Mouse (Mus musculus) embryonic fibroblast, embryonic 13.5 days (primary cell): Measurements from ENCODE around the gene Zmym2. TPM values are rescaled to one million over a fixed set of nuclear protein-coding genes. Genes with fewer than 3 reads are reported as not detected.
"Not testable (repeated sequence)": the region's sequence is repeated elsewhere in the genome, so short reads cannot be mapped to it uniquely, and the experiment has no call there.

ENCODE experiments used
- H3K27ac ChIP-seq: 2 replicates; pipeline ENCODE4 v1.5.1; 2012; ENCODE audit warnings: low read length, control low read depth, inconsistent platforms; ENCODE audit not compliant: insufficient read depth
- H3K4me1 ChIP-seq: 2 replicates; pipeline ENCODE4 v1.6.1; 2011; ENCODE audit warnings: low read length; ENCODE audit not compliant: control insufficient read depth, insufficient read depth
- H3K4me3 ChIP-seq: 2 replicates; pipeline ENCODE4 v1.5.1; 2011; ENCODE audit warnings: mild to moderate bottlenecking, control low read depth, low read length; ENCODE audit not compliant: insufficient read depth
- CTCF ChIP-seq: IDR thresholded peaks from 2 replicates; pipeline ENCODE4 v1.5.1; 2011; ENCODE audit warnings: mild to moderate bottlenecking, control low read depth, low read length, moderate library complexity, borderline replicate concordance; ENCODE audit not compliant: insufficient read depth
- POLR2A ChIP-seq: IDR thresholded peaks from 2 replicates; pipeline ENCODE4 v1.6.1; 2011; ENCODE audit warnings: low read depth, mild to moderate bottlenecking, control low read depth, low read length, moderate library complexity
- polyA plus RNA-seq: library from polyadenylated mRNA; stranded (reverse); fragments of >200 nt; gene quantifications from 2 replicates; pipeline ENCODE4 v1.2.4, GENCODE M21; 2011; ENCODE audit warnings: low read depth; ENCODE audit not compliant: missing spikeins, insufficient read length

The Zmym2 gene
- polyA plus RNA-seq, 1 experiment = 104 TPM

GRCm38 (mm10) chr14:56881271-56881670, 5.2 kb upstream of the Zmym2 start:
- TF ChIP-seq CTCF (no peak), POLR2A (no peak)

GRCm38 (mm10) chr14:56883431-56883830, 3.0 kb upstream of the Zmym2 start:
- TF ChIP-seq POLR2A = no peak
- TF ChIP-seq CTCF = no peak
- peaks cover 1% of the 10 kb centered on the region; the same call in 1 of the 2 replicates for H3K4me1 ChIP-seq
- no peak overlapping the region for H3K4me3 ChIP-seq
- H3K27ac ChIP-seq = no peak overlapping the region

More at GRCm38 (mm10) chr14:56881271-56881670, 5.2 kb upstream of the Zmym2 start:
- Histone ChIP-seq H3K4me1 (no peaks in the 10 kb centered on the region), H3K4me3 (no peak overlapping the region), H3K27ac (no peak overlapping the region)

GRCm38 (mm10) chr14:56885308-56885771, 1.1 kb upstream of the Zmym2 start:
- Histone ChIP-seq H3K27ac (peak overlapping the region; percentile 84), H3K4me1 (peaks cover 6% of the 10 kb centered on the region; the same call in 1 of the 2 replicates), H3K4me3 (peak overlapping the region; percentile 32)
- TF ChIP-seq CTCF (no peak), POLR2A (no peak)

GRCm38 (mm10) chr14:56885986-56886593, 363 bp upstream of the Zmym2 start:
- peak; percentile 55 for TF ChIP-seq POLR2A
- Histone ChIP-seq H3K27ac (peak overlapping the region; percentile 84), H3K4me3 (peak overlapping the region; percentile 32)
- not testable (repeated sequence) for H3K4me1 ChIP-seq

- TF ChIP-seq POLR2A = no peak
- TF ChIP-seq CTCF = no peak
These were observed 1.0 kb downstream of the Zmym2 start for GRCm38 (mm10) chr14:56887514-56887880.

GRCm38 (mm10) chr14:56887887-56888286, 1.4 kb downstream of the Zmym2 start:
- Histone ChIP-seq H3K4me1 (peaks cover 6% of the 10 kb centered on the region; the same call in 1 of the 2 replicates), H3K4me3 (peak overlapping the region; percentile 84), H3K27ac (peak overlapping the region; percentile 89; the same call in 1 of the 2 replicates)
- TF ChIP-seq POLR2A = peak; percentile 49
- peak; percentile 22; the same call in 1 of the 2 replicates for TF ChIP-seq CTCF

More at GRCm38 (mm10) chr14:56887514-56887880, 1.0 kb downstream of the Zmym2 start:
- Histone ChIP-seq H3K27ac (peak overlapping the region; percentile 89), H3K4me1 (peaks cover 6% of the 10 kb centered on the region; the same call in 1 of the 2 replicates), H3K4me3 (peak overlapping the region; percentile 84)

- no peak overlapping the region for H3K27ac ChIP-seq
- TF ChIP-seq CTCF (no peak), POLR2A (no peak)
- H3K4me3 ChIP-seq = peak overlapping the region; percentile 84
- H3K4me1 ChIP-seq = peaks cover 6% of the 10 kb centered on the region; the same call in 1 of the 2 replicates
These were observed 2.0 kb downstream of the Zmym2 start for GRCm38 (mm10) chr14:56888416-56888815.

- Histone ChIP-seq H3K27ac (no peak overlapping the region), H3K4me1 (no peaks in the 10 kb centered on the region; the same call in 1 of the 2 replicates), H3K4me3 (no peak overlapping the region)
- TF ChIP-seq POLR2A (no peak), CTCF (no peak)
These were observed 8.0 kb downstream of the Zmym2 start for GRCm38 (mm10) chr14:56894417-56894816.

- Histone ChIP-seq H3K27ac (no peak overlapping the region), H3K4me1 (no peaks in the 10 kb centered on the region; the same call in 1 of the 2 replicates), H3K4me3 (no peak overlapping the region)
- TF ChIP-seq POLR2A (no peak), CTCF (no peak)
These were observed 10.1 kb downstream of the Zmym2 start for GRCm38 (mm10) chr14:56896521-56896920.

- H3K4me1 ChIP-seq = no peaks in the 10 kb centered on the region; the same call in 1 of the 2 replicates
- TF ChIP-seq POLR2A (no peak), CTCF (no peak)
- no peak overlapping the region for H3K4me3 ChIP-seq
These were observed 11.0 kb downstream of the Zmym2 start for GRCm38 (mm10) chr14:56897475-56897874.

More at GRCm38 (mm10) chr14:56897475-56897874, 11.0 kb downstream of the Zmym2 start:
- no peak overlapping the region for H3K27ac ChIP-seq
